Mouse (Mus musculus): ENCODE data around the gene Spdl1. TPM values are rescaled to one million over a fixed set of nuclear protein-coding genes. Genes with fewer than 3 reads are reported as not detected.
A peak's percentile ranks its signal among the peaks of the same experiment; 100 is the strongest.

Gene Spdl1
- 0.18 and 0.60 TPM in 2 replicates for total RNA-seq (2014; rRNA removed)
- polyA plus RNA-seq (2012; rRNA removed): 0.07 TPM in 2 replicates

DNA sequence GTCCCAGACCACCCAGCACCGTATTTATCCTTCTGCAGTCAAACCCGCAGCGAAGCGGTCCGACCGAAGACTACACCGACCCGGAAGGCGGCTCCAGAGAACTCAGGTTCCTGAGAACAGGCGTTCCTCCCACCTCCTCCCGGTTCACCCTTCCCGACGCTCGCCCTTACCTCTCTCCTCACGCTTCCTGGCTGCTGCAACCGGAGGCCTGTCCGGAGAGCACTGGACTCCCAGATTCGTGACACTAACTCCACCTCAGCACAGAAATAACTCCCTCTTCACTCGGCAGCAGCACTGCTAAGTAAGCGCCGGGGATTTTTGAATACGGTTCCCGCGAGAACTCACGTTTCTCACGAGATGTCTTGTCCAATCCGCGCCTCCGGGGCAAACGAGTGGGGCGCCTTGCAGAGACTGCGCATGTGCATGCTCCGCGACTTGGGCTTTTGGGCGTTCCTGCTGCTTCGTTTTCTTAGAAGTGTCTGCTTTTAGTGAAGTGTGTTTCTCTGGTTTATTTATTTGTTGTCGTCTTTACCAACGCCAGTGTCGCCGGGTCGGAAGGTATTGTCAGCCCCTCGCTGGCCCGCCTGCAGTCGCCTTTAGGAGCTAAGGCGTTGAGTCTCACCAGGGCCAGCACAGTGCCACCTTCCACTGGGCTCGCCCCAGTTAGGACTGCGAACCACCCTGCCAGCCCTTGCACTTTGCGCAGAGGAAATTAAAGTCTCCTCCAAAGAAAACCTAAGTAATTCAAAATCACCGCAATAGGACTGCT lies at the start of gene Spdl1:
Gene Spdl1, minus strand, starts transcription at position 324 of the 769 bp plus-strand sequence.
- H3K27me3 ChIP-seq (ENCODE audit: control insufficient read depth, insufficient read depth, low read length): no peaks in the 10 kb centered on the region
- no peaks in the 10 kb centered on the region for H3K36me3 ChIP-seq (ENCODE audit: control insufficient read depth, insufficient read depth, low read length)
- no peaks in the 10 kb centered on the region for H3K4me1 ChIP-seq (ENCODE audit: control insufficient read depth, insufficient read depth, low read length)
- peak within 1 kb of the TSS; percentile 82 for H3K9ac ChIP-seq (ENCODE audit: low read depth, low read length)
- DNase-seq (ENCODE audit: extremely low read depth, low read depth, low spot score): peak; percentile 84
- H3K27ac ChIP-seq (replicated peaks; ENCODE audit: insufficient read depth, low read depth, low read length): peak within 1 kb of the TSS; percentile 32; the same call in 1 of the 2 replicates
- under 1% methylated on average over 49 of the region's 49 CpGs for WGBS
- peak within 1 kb of the TSS; percentile 85 for H3K4me3 ChIP-seq (ENCODE audit: insufficient read depth, low read depth, low read length)
- H3K79me2 ChIP-seq (ENCODE audit: control insufficient read depth, insufficient read depth, low read length): no peaks in the 10 kb centered on the region
- TF ChIP-seq POLR2A (IDR thresholded peaks at IDR 0.05; ENCODE audit: extremely low read depth, insufficient read depth, low read length): peak; percentile 32; the same call in 1 of the 2 replicates
- TF ChIP-seq CTCF (IDR thresholded peaks at IDR 0.05; ENCODE audit: low read depth, low read length): no peak

- Histone ChIP-seq H3K9ac (ENCODE audit: low read depth, low read length) (no peak overlapping the region), H3K36me3 (ENCODE audit: control insufficient read depth, insufficient read depth, low read length) (no peaks in the 10 kb centered on the region), H3K79me2 (ENCODE audit: control insufficient read depth, insufficient read depth, low read length) (no peaks in the 10 kb centered on the region), H3K27ac (replicated peaks; ENCODE audit: insufficient read depth, low read depth, low read length) (no peak overlapping the region), H3K27me3 (ENCODE audit: control insufficient read depth, insufficient read depth, low read length) (no peaks in the 10 kb centered on the region), H3K4me1 (ENCODE audit: control insufficient read depth, insufficient read depth, low read length) (no peaks in the 10 kb centered on the region), H3K4me3 (ENCODE audit: insufficient read depth, low read depth, low read length) (no peak overlapping the region)
- 28% methylated on average over 5 of the region's 5 CpGs for WGBS
- peak; percentile 16 for DNase-seq (ENCODE audit: extremely low read depth, low read depth, low spot score)
- TF ChIP-seq CTCF (IDR thresholded peaks at IDR 0.05; ENCODE audit: low read depth, low read length) (peak; percentile 57), POLR2A (IDR thresholded peaks at IDR 0.05; ENCODE audit: extremely low read depth, insufficient read depth, low read length) (no peak)
These were observed 48.1 kb upstream of the Spdl1 start for GRCm38 (mm10) chr11:34881528-34881927.

- H3K27me3 ChIP-seq (ENCODE audit: control insufficient read depth, insufficient read depth, low read length): no peaks in the 10 kb centered on the region
- H3K27ac ChIP-seq (replicated peaks; ENCODE audit: insufficient read depth, low read depth, low read length): no peak overlapping the region
- no peaks in the 10 kb centered on the region for H3K36me3 ChIP-seq (ENCODE audit: control insufficient read depth, insufficient read depth, low read length)
- DNase-seq (ENCODE audit: extremely low read depth, low read depth, low spot score): no peak
- no peaks in the 10 kb centered on the region for H3K4me1 ChIP-seq (ENCODE audit: control insufficient read depth, insufficient read depth, low read length)
- WGBS: 79% methylated on average over 1 of the region's 1 CpGs
- no peaks in the 10 kb centered on the region for H3K79me2 ChIP-seq (ENCODE audit: control insufficient read depth, insufficient read depth, low read length)
- no peak overlapping the region for H3K4me3 ChIP-seq (ENCODE audit: insufficient read depth, low read depth, low read length)
- TF ChIP-seq CTCF (IDR thresholded peaks at IDR 0.05; ENCODE audit: low read depth, low read length) (no peak), POLR2A (IDR thresholded peaks at IDR 0.05; ENCODE audit: extremely low read depth, insufficient read depth, low read length) (no peak)
- H3K9ac ChIP-seq (ENCODE audit: low read depth, low read length): no peak overlapping the region
These were observed 46.2 kb upstream of the Spdl1 start for GRCm38 (mm10) chr11:34879678-34880077.

- no peaks in the 10 kb centered on the region for H3K36me3 ChIP-seq (ENCODE audit: control insufficient read depth, insufficient read depth, low read length)
- no peaks in the 10 kb centered on the region for H3K4me1 ChIP-seq (ENCODE audit: control insufficient read depth, insufficient read depth, low read length)
- DNase-seq (ENCODE audit: extremely low read depth, low read depth, low spot score): no peak
- TF ChIP-seq CTCF (IDR thresholded peaks at IDR 0.05; ENCODE audit: low read depth, low read length) (no peak), POLR2A (IDR thresholded peaks at IDR 0.05; ENCODE audit: extremely low read depth, insufficient read depth, low read length) (no peak)
- WGBS: 85% methylated on average over 2 of the region's 2 CpGs
- H3K27ac ChIP-seq (replicated peaks; ENCODE audit: insufficient read depth, low read depth, low read length): no peak overlapping the region
- no peak overlapping the region for H3K9ac ChIP-seq (ENCODE audit: low read depth, low read length)
- H3K4me3 ChIP-seq (ENCODE audit: insufficient read depth, low read depth, low read length): no peak overlapping the region
- no peaks in the 10 kb centered on the region for H3K27me3 ChIP-seq (ENCODE audit: control insufficient read depth, insufficient read depth, low read length)
- H3K79me2 ChIP-seq (ENCODE audit: control insufficient read depth, insufficient read depth, low read length): no peaks in the 10 kb centered on the region
These were observed 40.4 kb upstream of the Spdl1 start for GRCm38 (mm10) chr11:34873861-34874260.

GRCm38 (mm10) chr11:34872432-34872831 lies 39.0 kb upstream of the Spdl1 start:
- Histone ChIP-seq H3K4me1 (ENCODE audit: control insufficient read depth, insufficient read depth, low read length) (no peaks in the 10 kb centered on the region), H3K4me3 (ENCODE audit: insufficient read depth, low read depth, low read length) (no peak overlapping the region), H3K9ac (ENCODE audit: low read depth, low read length) (no peak overlapping the region), H3K27ac (replicated peaks; ENCODE audit: insufficient read depth, low read depth, low read length) (no peak overlapping the region), H3K36me3 (ENCODE audit: control insufficient read depth, insufficient read depth, low read length) (no peaks in the 10 kb centered on the region), H3K27me3 (ENCODE audit: control insufficient read depth, insufficient read depth, low read length) (no peaks in the 10 kb centered on the region), H3K79me2 (ENCODE audit: control insufficient read depth, insufficient read depth, low read length) (no peaks in the 10 kb centered on the region)
- no peak for TF ChIP-seq CTCF (IDR thresholded peaks at IDR 0.05; ENCODE audit: low read depth, low read length)
- no peak for TF ChIP-seq POLR2A (IDR thresholded peaks at IDR 0.05; ENCODE audit: extremely low read depth, insufficient read depth, low read length)
- no peak for DNase-seq (ENCODE audit: extremely low read depth, low read depth, low spot score)
- WGBS: 84% methylated on average over 2 of the region's 2 CpGs

- Histone ChIP-seq H3K27ac (replicated peaks; ENCODE audit: insufficient read depth, low read depth, low read length) (no peak overlapping the region), H3K4me3 (ENCODE audit: insufficient read depth, low read depth, low read length) (no peak overlapping the region), H3K9ac (ENCODE audit: low read depth, low read length) (no peak overlapping the region), H3K4me1 (ENCODE audit: control insufficient read depth, insufficient read depth, low read length) (no peaks in the 10 kb centered on the region), H3K79me2 (ENCODE audit: control insufficient read depth, insufficient read depth, low read length) (no peaks in the 10 kb centered on the region), H3K27me3 (ENCODE audit: control insufficient read depth, insufficient read depth, low read length) (no peaks in the 10 kb centered on the region), H3K36me3 (ENCODE audit: control insufficient read depth, insufficient read depth, low read length) (no peaks in the 10 kb centered on the region)
- TF ChIP-seq POLR2A (IDR thresholded peaks at IDR 0.05; ENCODE audit: extremely low read depth, insufficient read depth, low read length): no peak
- no peak for TF ChIP-seq CTCF (IDR thresholded peaks at IDR 0.05; ENCODE audit: low read depth, low read length)
- 84% methylated on average over 3 of the region's 3 CpGs for WGBS
- DNase-seq (ENCODE audit: extremely low read depth, low read depth, low spot score): no peak
These were observed 38.5 kb upstream of the Spdl1 start for GRCm38 (mm10) chr11:34871991-34872390.
